Comparison of ENCODE assay signal across 10 mouse cellular contexts in genomic region chr11:116695194-116695880, GRCm38 (mm10). TPM values are rescaled to one million over a fixed set of nuclear protein-coding genes. Genes with fewer than 3 reads are reported as not detected.
A peak's percentile ranks its signal among the peaks of the same experiment; 100 is the strongest.
DNase-seq lines count a peak whose midpoint lies in the region; ATAC-seq and TF ChIP-seq lines count a peak whose summit lies in the region.
"Had no signal": no experiment of that assay in that cellular context is flagged by ENCODE, and none has a peak within 500 bp of the region (broad histone marks: within the 10 kb centered on the region; RNA-seq: fewer than 3 reads in every experiment).

No protein-coding gene starts in this region.

- 0 out of 2 replicates have a peak overlapping the region, but pooled peaks have one; percentile 74 for H3K9ac ChIP-seq in ES-E14 (ENCODE audit: insufficient read depth, low read depth, low read length, poor library complexity, severe bottlenecking)
- no peak overlapping the region for H3K9ac ChIP-seq in heart, embryonic 15.5 days
- no peak overlapping the region for H3K9ac ChIP-seq in limb, embryonic 12.5 days (replicated peaks)
- H3K9ac ChIP-seq: liver, embryonic 14.5 days had no signal

- H3K4me3 ChIP-seq in ES-E14 (ENCODE audit: insufficient read depth in 1 of 2, low read depth in 1 of 2, low read length in 2 of 2, poor library complexity in 1 of 2, severe bottlenecking in 1 of 2): peak overlapping the region in 1 of 2 experiments; percentile 72; a peak in 2 of 4 replicates
- no peak overlapping the region for H3K4me3 ChIP-seq in heart, embryonic 15.5 days
- no peak overlapping the region for H3K4me3 ChIP-seq in limb, embryonic 12.5 days (replicated peaks)

- DNase-seq in heart, adult 11 months: peak; percentile 94
- no peak for DNase-seq in heart, adult 8-10 months (ENCODE audit: low spot score)
- DNase-seq in ES-E14 (ENCODE audit: low read depth, low spot score): no peak
- DNase-seq in cerebellum, adult 11-12 months: no peak
- no peak for DNase-seq in adrenal gland, postnatal 4 days (ENCODE audit: low spot score in 2 of 2)
- DNase-seq in left cerebral cortex, postnatal 10 days (ENCODE audit: extremely low spot score in 1 of 2, low spot score in 2 of 2): no peak

- no peaks in the 10 kb centered on the region for H3K9me3 ChIP-seq in ES-E14 (ENCODE audit: control insufficient read depth, insufficient read depth, low read depth, low read length)
- H3K9me3 ChIP-seq in heart, embryonic 15.5 days (replicated peaks): no peaks in the 10 kb centered on the region
- no peaks in the 10 kb centered on the region for H3K9me3 ChIP-seq in limb, embryonic 12.5 days

- WGBS in heart, embryonic 15.5 days: 24% methylated on average over 23 of the region's 23 CpGs
- WGBS in limb, embryonic 12.5 days: 32% methylated on average over 23 of the region's 23 CpGs

- H3K4me2 ChIP-seq in heart, embryonic 15.5 days: peak overlapping the region; percentile 87
- H3K4me2 ChIP-seq in limb, embryonic 12.5 days: peak overlapping the region; percentile 93

- intact Hi-C loops in left cerebral cortex, postnatal 10 days (cut with DNase I): no loop called here

- peaks cover 54% of the 10 kb centered on the region for H3K27me3 ChIP-seq in heart, embryonic 15.5 days
- peaks cover 37% of the 10 kb centered on the region for H3K27me3 ChIP-seq in limb, embryonic 12.5 days
- H3K27me3 ChIP-seq: CH12.LX had no signal

- ATAC-seq in heart, embryonic 15.5 days (replicated peaks; ENCODE audit: insufficient number of reproducible peaks, insufficient read depth, low FRiP score, low read depth): no peak
- ATAC-seq in limb, embryonic 12.5 days (ENCODE audit: insufficient number of reproducible peaks, insufficient read depth, low FRiP score, low TSS enrichment, low read depth): no peak

- peaks cover 4 to 38% of the 10 kb centered on the region in 2 experiments; a peak in 2 of 4 replicates for H3K4me1 ChIP-seq in ES-E14 (ENCODE audit: control insufficient read depth in 2 of 2, insufficient read depth in 2 of 2, low read length in 2 of 2, poor library complexity in 1 of 2)
- peaks cover 16% of the 10 kb centered on the region for H3K4me1 ChIP-seq in heart, embryonic 15.5 days (replicated peaks)
- H3K4me1 ChIP-seq in limb, embryonic 12.5 days (replicated peaks): peaks cover 20% of the 10 kb centered on the region

- peak overlapping the region; percentile 28; the same call in 1 of the 2 replicates for H3K27ac ChIP-seq in ES-E14 (ENCODE audit: insufficient read depth, low read depth, low read length, poor library complexity, severe bottlenecking)
- no peak overlapping the region for H3K27ac ChIP-seq in heart, embryonic 15.5 days
- no peak overlapping the region for H3K27ac ChIP-seq in limb, embryonic 12.5 days
- H3K27ac ChIP-seq: liver, embryonic 14.5 days had no signal

- in situ Hi-C loops in ES-E14 (cut with MboI; ENCODE audit: low sequenced_read_pairs in 2 of 2, unreplicated experiment in 2 of 2): no loop called here

- H3K36me3 ChIP-seq in ES-E14 (ENCODE audit: control insufficient read depth, insufficient read depth, low read length, poor library complexity, severe bottlenecking): no peaks in the 10 kb centered on the region
- no peaks in the 10 kb centered on the region for H3K36me3 ChIP-seq in heart, embryonic 15.5 days
- no peaks in the 10 kb centered on the region for H3K36me3 ChIP-seq in limb, embryonic 12.5 days

TF ChIP-seq in ES-E14, 5 proteins besides CTCF, POLR2A, EP300 and RAD21:
- TF ChIP-seq ZNF384 (IDR thresholded peaks at IDR 0.05; ENCODE audit: low read depth, low read length) (no peak), CHD2 (IDR thresholded peaks at IDR 0.05; ENCODE audit: low read depth, low read length) (no peak), HCFC1 (IDR thresholded peaks at IDR 0.05; ENCODE audit: borderline replicate concordance, insufficient read depth, low read length) (no peak), ZC3H11A (IDR thresholded peaks at IDR 0.05; ENCODE audit: borderline replicate concordance, low read depth, low read length) (no peak), MAFK (IDR thresholded peaks at IDR 0.05; ENCODE audit: insufficient read depth, low read depth, low read length) (no peak)

RNA-seq across cellular contexts. Expression of gene Cygb, which starts 41.2 kb away (rescaled TPM):
- total RNA-seq in heart, adult 8-10 months (2022): 10 to 100 TPM; 40.6 to 64.1 (median 43.0) TPM
- total RNA-seq in ES-E14 (2012; rRNA removed): 0.37 and 0.40 TPM in 2 replicates
- polyA plus RNA-seq in heart, embryonic 15.5 days (2015; fragmentation: Nextera tagmentation; extraction: Ambion mirVana): 9.1 and 11.6 TPM in 2 replicates
- 3.1 and 3.6 TPM in 2 replicates for polyA plus RNA-seq in limb, embryonic 12.5 days (2016; fragmentation: Nextera tagmentation; extraction: Ambion mirVana)
- total RNA-seq in adrenal gland, postnatal 4 days (2021): 10 to 100 TPM; 39.7 to 43.6 TPM
- 10 to 100 TPM; 22.8 to 27.4 TPM for total RNA-seq in left cerebral cortex, postnatal 10 days (2021)
- total RNA-seq: CH12.LX had no signal

RNA-seq across cellular contexts. Expression of gene Prcd, which starts 42.0 kb away (rescaled TPM):
- total RNA-seq in heart, adult 8-10 months (2022): 1 to 10 TPM; 1.4 to 2.0 (median 1.8) TPM
- 2.0 and 2.2 TPM in 2 replicates for total RNA-seq in ES-E14 (2012; rRNA removed)
- polyA plus RNA-seq in heart, embryonic 15.5 days (2015; fragmentation: Nextera tagmentation; extraction: Ambion mirVana): 1.3 and 1.4 TPM in 2 replicates
- polyA plus RNA-seq in limb, embryonic 12.5 days (2016; fragmentation: Nextera tagmentation; extraction: Ambion mirVana): 0.45 and 0.63 TPM in 2 replicates
- total RNA-seq in adrenal gland, postnatal 4 days (2021): 1 to 10 TPM; 5.2 to 5.5 TPM
- total RNA-seq in left cerebral cortex, postnatal 10 days (2021): 1 to 10 TPM; 1.7 to 3.3 TPM
- total RNA-seq: CH12.LX had no signal

Comparison
In these comparisons a context has a peak if more than half of its experiments do, and no peak if none do; other contexts are left out.
1. RNA of gene Cygb, which starts 41.2 kb away (total RNA-seq): 40.6 to 64.1 TPM in heart, adult 8-10 months, 39.7 to 43.6 TPM in adrenal gland, postnatal 4 days and 22.8 to 27.4 TPM in left cerebral cortex, postnatal 10 days; 0.37 to 0.40 TPM in ES-E14; every median in the first group is over 10 times any median in the second.